In the genomic region with DNA sequence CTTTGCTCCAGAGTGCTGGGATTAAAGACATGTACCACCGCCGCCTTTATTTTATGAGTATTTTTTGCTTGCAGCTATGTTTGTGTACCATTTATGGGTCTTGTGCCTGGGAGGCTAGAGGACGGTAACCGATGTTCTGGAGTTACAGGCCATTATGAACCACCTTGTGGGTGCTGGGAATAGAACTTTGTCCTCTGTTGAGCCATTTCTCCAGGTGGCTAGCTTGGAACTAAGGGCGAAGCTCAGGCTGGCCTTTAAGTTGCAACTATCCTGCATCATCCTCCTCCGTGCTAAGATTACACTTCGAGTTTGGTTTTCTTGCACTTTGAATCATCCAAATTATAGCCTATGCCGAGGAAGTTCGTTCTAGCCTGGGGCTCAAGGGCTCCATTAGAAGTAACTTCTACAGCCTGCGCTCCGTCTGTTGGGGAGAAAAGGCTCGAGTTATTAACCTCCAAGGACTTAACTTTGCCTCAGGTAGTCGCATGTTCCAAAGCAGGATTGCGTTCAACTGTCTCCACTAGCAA, we compare ENCODE assay signal across 8 mouse cellular contexts. TPM values are rescaled to one million over a fixed set of nuclear protein-coding genes. Genes with fewer than 3 reads are reported as not detected.
DNase-seq lines count a peak whose midpoint lies in the region; ATAC-seq and TF ChIP-seq lines count a peak whose summit lies in the region.

No protein-coding gene starts in this region.

- TF ChIP-seq CTCF in G1E (IDR thresholded peaks at IDR 0.05; ENCODE audit: low read depth, low read length), result no peak

- DNase-seq in heart, postnatal 10 days, result no peak
- peak; percentile 6 for DNase-seq in G1E (ENCODE audit: low spot score)
- no peak for DNase-seq in hindbrain, embryonic 10.5 days (ENCODE audit: low spot score)
- DNase-seq in embryo, embryonic 10.5 days (ENCODE audit: low spot score), result no peak
- DNase-seq in adrenal gland, postnatal 10 days, result no peak
- no peak for DNase-seq in thymus, postnatal 14 days

- H3K4me3 ChIP-seq in heart, embryonic 13.5 days, result peak overlapping the region; percentile 91
- H3K4me3 ChIP-seq in G1E (ENCODE audit: low read depth, low read length), result peak overlapping the region; percentile 91
- peak overlapping the region; percentile 87 for H3K4me3 ChIP-seq in hindbrain, embryonic 10.5 days
- H3K4me3 ChIP-seq in megakaryocyte, embryonic 14.5 days (replicated peaks), result peak overlapping the region; percentile 98

- 0 out of 2 replicates have a peak, but pooled peaks cover 3% of the 10 kb centered on the region for H3K27me3 ChIP-seq in heart, embryonic 13.5 days (replicated peaks)
- H3K27me3 ChIP-seq in G1E (ENCODE audit: insufficient read depth, low read length), result 0 out of 2 replicates have a peak, but pooled peaks cover 4% of the 10 kb centered on the region
- no peaks in the 10 kb centered on the region for H3K27me3 ChIP-seq in hindbrain, embryonic 10.5 days (ENCODE audit: insufficient read depth, poor library complexity, severe bottlenecking)
- H3K27me3 ChIP-seq in megakaryocyte, embryonic 14.5 days (replicated peaks), result peaks cover 8% of the 10 kb centered on the region

- ATAC-seq in heart, embryonic 13.5 days (ENCODE audit: extremely low read depth, insufficient number of reproducible peaks, low FRiP score, low TSS enrichment), result no peak
- ATAC-seq in G1E (ENCODE audit: extremely low read depth, insufficient number of reproducible peaks, low FRiP score, poor library complexity, severe bottlenecking), result no peak

- H3K4me1 ChIP-seq in heart, embryonic 13.5 days, result peaks cover 11% of the 10 kb centered on the region
- peaks cover 23% of the 10 kb centered on the region for H3K4me1 ChIP-seq in G1E (ENCODE audit: insufficient read depth, low read depth, low read length)
- peaks cover 16% of the 10 kb centered on the region for H3K4me1 ChIP-seq in hindbrain, embryonic 10.5 days (replicated peaks)
- peaks cover 33% of the 10 kb centered on the region for H3K4me1 ChIP-seq in megakaryocyte, embryonic 14.5 days

- H3K36me3 ChIP-seq in heart, embryonic 13.5 days, result peaks cover 16% of the 10 kb centered on the region
- peaks cover 35% of the 10 kb centered on the region for H3K36me3 ChIP-seq in G1E (replicated peaks)
- H3K36me3 ChIP-seq in hindbrain, embryonic 10.5 days, result peaks cover 12% of the 10 kb centered on the region
- peaks cover 18% of the 10 kb centered on the region for H3K36me3 ChIP-seq in megakaryocyte, embryonic 14.5 days (replicated peaks; ENCODE audit: low read length)

- H3K27ac ChIP-seq in heart, embryonic 13.5 days (replicated peaks), result peak overlapping the region; percentile 71
- peak overlapping the region; percentile 77 for H3K27ac ChIP-seq in hindbrain, embryonic 10.5 days

- H3K4me2 ChIP-seq in heart, embryonic 13.5 days, result peak overlapping the region; percentile 88

- 7% methylated on average over 14 of the region's 14 CpGs for WGBS in heart, embryonic 13.5 days
- WGBS in hindbrain, embryonic 10.5 days, result 11% methylated on average over 14 of the region's 14 CpGs

- no peaks in the 10 kb centered on the region for H3K9me3 ChIP-seq in heart, embryonic 13.5 days
- no peaks in the 10 kb centered on the region for H3K9me3 ChIP-seq in G1E (replicated peaks)
- no peaks in the 10 kb centered on the region for H3K9me3 ChIP-seq in hindbrain, embryonic 10.5 days
- H3K9me3 ChIP-seq in megakaryocyte, embryonic 14.5 days, result no peaks in the 10 kb centered on the region

- H3K9ac ChIP-seq in heart, embryonic 13.5 days, result peak overlapping the region; percentile 85

- intact Hi-C loops in heart, postnatal 10 days (cut with DNase I), result no loop called here

RNA-seq across cellular contexts. Expression of a gene that starts 0.4 kb away (rescaled TPM):
- 14.0 and 15.2 TPM in 2 replicates for polyA plus RNA-seq in heart, embryonic 13.5 days (2015; fragmentation: Nextera tagmentation; extraction: Ambion mirVana)
- total RNA-seq in heart, postnatal 10 days (2021), result 10 to 100 TPM; 33.7 to 38.1 TPM
- 20.5 and 23.1 TPM in 2 replicates for total RNA-seq in G1E (2014; fragmentation: Nextera tagmentation)
- 35.3 and 39.4 TPM in 2 replicates for total RNA-seq in G1E (2017)
- 5.5 and 20.5 TPM in 2 replicates for polyA plus RNA-seq in G1E (2012)
- polyA plus RNA-seq in hindbrain, embryonic 10.5 days (2016; fragmentation: Nextera tagmentation; extraction: Ambion mirVana), result 20.4 and 25.8 TPM in 2 replicates
- polyA plus RNA-seq in megakaryocyte, embryonic 14.5 days (2012; ENCODE audit: insufficient read depth, low replicate concordance), result 6.8 TPM in 1 of 2 replicates, not detected in the other
- 10 to 100 TPM; 21.6 to 26.2 TPM for total RNA-seq in adrenal gland, postnatal 10 days (2021)
